Mouse (Mus musculus): ENCODE measurements around the gene Unc79.

Gene Unc79

DNA sequence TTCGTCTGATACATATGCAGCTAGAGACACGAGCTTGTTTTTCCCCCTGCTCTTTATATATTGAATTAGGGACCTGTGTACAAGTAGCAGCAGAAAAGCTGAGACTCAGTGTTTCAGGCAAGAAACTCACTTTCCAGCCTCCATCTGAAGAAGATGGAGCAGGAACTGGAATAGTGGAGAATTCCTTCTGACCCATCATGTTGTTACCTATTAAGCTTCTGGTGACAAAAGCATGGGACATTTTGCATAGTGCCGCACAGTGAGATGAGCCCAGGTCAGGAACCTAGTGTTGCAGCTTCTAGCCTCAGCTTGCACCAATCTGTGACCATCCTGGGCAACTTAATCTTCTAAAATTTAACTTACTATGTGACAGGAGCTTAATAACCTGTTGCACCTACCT is 92.7 kb downstream of the Unc79 start:
- DNase-seq (ENCODE audit: low spot score in 2 of 2): no peak

DNA sequence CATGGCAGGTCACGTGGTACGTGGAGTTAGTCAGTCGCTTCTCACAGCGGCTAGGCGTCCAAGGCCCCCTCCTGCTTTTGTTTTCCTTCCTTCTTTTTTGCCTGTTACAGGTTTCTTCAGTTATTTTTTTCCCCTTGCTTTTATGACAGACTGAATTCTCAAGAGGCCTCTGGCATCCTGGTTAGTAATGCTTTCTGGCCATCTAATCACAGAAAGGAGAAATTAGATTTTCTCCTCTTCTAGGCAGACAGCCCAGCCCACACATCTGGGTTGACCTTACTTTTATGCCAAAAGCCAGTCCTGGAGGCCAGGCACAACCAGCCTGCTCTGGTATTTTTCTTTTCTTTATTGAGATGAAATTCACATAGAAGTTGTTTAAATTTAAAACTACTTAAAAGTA is 94.1 kb downstream of the Unc79 start:
- DNase-seq (ENCODE audit: low spot score in 2 of 2): no peak

DNA sequence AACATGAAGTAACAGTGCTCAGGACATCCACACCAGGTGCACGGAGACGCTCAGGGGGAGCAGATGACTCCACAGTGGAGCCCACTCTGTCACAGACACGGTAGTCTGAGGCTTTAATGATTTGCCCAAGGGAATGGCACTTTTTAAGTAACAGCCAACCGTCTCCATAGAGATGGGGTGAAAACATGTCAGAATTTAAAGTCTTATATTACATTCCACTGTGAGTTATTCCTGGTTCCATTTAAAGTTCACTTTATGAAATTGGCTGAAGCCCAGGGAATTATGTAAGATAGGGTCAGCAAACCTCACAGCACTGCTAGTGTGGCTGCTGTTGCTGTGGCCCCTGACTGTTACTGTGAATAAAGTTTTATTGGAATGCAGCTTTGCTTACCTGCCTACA is 95.8 kb downstream of the Unc79 start:
- no peak for DNase-seq (ENCODE audit: low spot score in 2 of 2)

DNA sequence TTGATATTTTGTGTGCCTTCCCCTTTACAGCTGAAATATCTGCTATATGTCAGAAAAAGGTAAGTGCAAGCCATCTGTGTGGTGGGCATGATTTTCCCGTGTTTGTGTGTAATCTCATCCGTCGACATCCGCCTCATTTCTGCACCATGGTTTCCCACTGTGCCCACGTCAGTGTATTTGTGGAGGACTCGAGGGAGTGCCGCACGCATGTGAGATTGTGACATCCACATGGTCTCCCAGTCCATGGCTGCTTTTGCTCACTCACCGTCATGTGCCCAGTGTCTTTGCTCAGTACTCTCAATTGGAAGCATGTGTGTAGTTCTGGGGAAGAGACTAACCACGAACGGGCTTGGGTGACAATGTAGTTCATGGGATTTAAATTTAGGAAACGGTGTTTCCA is 101.2 kb downstream of the Unc79 start:
- no peak for DNase-seq (ENCODE audit: low spot score in 2 of 2)

DNA sequence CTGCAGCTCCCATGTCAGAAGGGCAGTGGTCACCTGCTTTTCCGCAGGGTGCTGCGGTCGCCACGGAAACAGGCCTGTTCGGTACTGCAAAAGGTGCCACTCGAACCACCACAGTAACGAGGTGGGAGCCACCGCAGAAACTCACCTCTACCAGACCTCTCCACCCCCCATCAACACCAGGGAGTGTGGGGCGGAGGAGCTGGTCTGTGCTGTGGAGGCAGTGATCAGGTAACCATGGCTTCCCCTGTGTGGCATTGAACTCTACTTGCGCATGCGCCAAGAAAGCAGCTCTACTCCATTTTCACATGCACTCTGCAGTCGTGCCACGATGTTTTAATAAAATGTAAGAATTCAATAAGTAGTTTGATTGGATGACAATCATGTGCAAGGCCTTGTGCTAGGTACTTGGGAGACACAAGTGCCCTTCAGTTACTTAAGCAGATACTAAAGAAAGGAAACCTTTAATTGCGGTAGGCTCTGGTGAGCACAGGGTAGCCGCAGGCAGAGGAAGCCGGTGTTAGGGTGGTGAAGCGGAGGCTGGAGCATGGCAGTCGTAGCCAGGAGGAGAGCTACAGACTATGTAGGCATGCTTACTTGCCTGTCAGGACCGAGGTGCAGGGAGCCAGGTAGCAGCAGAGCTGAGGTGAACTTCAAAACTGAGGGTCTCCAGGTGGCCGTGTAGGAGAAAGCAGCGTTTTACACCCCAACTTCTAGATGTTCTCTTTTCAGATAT is 110.8 kb downstream of the Unc79 start:
- DNase-seq (ENCODE audit: low spot score in 2 of 2): no peak

DNA sequence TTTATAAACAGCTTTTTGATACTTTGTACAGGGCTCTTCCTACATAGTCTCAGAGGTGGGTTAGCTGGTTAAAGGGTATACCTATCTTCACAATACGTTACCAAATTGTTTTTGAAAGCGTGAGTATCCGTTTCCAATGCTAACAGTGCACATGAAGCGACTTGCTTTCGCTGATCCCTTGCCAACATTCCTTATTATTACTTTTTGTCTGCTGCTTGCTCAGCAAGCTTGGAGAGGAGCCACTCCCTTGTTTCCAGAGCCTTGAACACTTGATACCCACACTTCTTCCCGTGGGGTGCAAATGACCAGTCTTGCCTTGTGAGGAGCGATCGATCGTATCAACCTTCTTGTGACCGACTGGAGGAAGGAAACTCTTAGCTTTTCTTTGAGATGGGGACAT is 112.1 kb downstream of the Unc79 start:
- DNase-seq (ENCODE audit: low spot score in 2 of 2): no peak

DNA sequence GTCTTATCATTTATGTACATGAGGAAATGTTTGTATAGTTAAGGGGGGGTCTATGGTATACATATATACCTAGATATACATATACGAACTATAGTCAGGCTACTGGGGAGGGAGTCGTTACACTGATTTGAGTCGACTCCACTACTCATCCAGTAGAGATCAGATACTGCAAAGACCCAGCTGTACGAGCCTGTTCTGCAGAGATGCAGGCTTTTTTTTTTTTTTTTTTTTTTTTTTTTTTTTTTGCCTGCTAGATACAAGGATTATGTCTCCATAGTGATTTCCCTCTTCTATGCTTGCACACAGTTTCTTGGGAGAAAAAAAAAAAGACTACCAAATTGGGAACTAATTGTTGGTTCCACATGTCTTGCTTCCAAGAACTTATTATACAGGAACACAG is 113.5 kb downstream of the Unc79 start:
- no peak for DNase-seq (ENCODE audit: low spot score in 2 of 2)

DNA sequence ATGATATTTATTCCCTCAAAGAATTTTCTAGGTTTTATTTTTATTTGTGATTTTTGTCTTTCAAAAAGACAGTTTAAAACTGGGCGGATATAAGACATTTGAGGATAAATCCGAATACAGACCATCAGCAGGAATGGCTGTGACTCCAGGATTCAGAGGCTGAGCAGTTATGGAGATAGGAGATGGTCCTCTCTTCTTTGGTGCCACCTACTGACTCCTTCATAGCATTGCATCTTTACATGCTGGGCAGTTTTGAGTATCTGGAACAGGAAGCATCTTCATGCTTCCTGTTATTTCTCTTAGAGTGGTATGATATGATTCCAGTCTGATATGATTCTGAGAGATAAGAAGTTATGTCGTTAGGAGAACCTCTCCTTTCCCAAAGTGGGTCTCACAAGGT is 116.3 kb downstream of the Unc79 start:
- peak in 1 of 2 experiments; percentile 16 for DNase-seq (ENCODE audit: low spot score in 2 of 2)

DNA sequence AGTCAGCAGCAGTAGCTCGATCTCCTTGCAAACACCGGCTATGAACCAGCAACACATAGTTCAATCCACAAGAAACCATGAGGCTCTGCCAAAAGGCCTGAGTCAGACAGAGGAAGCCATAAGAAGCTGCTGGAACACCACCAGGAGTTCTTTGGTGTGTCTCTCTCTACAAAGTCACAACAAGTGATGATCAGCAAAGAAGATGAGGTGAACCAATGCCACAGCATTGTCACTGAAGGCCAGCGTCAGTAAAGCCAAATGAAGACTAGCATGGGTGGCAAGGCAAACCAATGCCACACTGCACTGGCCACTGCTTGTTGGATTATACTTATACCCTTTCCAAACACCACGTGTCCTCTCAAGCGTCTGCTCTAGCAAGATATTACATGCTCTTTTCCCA is 119.5 kb downstream of the Unc79 start:
- DNase-seq (ENCODE audit: low spot score in 2 of 2): no peak

DNA sequence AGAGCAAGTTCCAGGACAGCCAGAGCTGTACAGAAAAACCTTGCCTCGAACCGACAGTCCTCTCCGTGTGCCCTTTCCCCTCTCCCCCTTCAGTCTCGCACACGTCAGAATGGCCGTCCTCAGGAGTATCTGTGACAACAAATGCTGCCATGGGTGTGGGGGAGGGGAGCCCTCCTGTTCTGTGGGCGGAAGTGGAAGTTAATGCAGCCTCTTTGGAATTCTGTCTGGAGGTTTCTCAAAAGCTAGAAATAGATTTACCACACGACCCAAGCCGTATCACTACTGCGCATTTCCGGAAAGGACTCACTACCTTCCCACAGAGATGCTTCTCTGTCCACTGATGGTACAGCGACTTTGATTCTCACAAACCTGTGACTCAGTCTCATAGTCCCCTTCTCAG is 120.9 kb downstream of the Unc79 start:
- no peak for DNase-seq (ENCODE audit: low spot score in 2 of 2)

DNA sequence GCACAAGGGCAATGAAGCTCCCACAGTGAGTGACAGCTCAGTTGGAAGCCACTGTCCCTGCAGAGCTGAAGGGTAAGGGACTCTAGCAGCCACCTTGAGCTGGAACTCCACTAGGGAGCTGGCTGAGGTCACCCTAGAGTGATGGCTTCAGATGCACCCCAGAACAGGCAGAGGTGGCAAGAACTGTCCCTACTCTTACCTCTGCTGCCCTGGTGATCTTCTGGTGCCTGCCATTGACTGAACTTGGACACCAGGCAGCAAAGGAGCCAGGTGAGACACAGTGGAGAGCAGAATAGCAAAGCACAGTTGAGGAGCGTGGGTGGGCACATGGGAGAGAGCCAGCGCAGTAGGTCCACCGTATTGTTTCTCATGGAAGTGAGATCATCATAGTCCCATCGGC is 125.3 kb downstream of the Unc79 start:
- no peak for DNase-seq (ENCODE audit: low spot score in 2 of 2)

DNA sequence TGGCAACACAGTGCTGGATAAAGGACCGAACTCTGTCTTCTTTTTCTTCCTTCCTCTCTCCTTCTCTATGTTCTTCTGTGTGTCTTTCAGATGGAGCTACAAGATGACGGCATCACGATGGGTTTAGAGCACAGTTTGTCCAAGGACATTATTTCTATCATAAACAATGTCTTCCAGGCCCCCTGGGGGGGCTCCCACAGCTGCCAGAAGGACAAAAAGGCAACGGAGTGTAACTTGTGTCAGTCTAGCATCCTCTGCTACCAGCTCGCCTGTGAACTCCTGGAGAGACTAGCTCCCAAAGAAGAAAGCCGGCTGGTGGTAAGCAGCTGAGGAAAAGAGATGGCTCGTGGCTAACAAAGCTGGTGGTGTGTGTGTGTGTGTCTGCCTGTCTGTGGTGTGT is 130.1 kb downstream of the Unc79 start:
- DNase-seq (ENCODE audit: low spot score in 2 of 2): no peak

DNA sequence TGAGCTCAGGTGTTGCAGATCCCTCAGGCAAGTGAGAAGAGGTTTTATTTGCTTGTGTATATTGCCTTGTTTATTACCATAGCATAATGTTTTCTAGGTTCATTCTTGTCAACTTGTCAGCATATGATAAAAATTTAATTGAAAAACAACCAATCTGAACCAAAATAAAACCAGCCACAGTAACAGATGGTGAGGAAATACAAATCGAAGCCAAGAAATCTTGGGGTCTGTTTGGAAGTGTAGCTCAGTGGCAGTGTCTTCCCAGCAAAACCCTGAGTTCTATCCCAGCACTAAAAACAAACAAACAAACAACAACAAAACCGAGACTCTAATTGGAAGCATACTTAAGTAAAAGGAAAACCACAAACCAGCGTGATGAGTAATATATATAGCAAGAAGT is 131.4 kb downstream of the Unc79 start:
- DNase-seq (ENCODE audit: low spot score in 2 of 2): no peak

DNA sequence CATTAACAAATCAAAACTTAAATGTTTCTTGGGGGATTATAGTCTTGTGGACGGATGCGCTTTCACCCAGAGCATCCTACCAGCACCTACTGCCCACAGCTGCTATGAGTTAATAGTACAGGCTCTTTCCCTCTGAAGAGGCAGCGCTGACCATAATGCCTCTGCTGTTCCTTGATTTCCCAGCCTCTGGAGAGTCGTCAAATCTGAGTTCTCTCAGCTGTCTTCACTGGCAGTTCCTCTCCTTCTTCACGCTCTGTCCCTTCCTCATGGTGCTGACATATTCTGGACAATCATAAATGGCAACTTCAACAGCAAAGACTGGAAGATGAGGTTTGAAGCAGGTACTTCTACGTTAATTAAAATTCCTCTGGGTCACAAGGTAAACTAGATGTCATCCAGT is 143.2 kb downstream of the Unc79 start:
- no peak for DNase-seq (ENCODE audit: low spot score in 2 of 2)

DNA sequence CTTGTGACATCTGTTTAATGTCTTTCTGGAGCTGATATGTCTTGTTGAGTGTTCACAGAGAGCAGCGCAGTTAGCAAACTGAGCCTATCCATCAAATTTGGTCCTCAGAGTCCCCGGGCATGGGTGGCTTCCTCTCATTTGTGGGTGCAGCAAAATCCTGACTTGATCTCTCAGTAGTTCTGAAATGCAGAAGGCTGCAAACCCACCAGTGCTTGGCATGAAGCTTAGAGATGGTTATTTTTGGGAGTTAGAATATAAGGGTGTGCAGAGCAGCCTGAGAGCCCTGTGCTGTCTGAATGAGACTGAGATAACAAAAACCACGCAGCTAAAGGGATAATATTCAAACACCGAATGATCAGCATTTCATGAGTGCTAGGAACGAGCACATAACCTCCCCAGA is 146.5 kb downstream of the Unc79 start:
- DNase-seq (ENCODE audit: low spot score in 2 of 2): no peak

DNA sequence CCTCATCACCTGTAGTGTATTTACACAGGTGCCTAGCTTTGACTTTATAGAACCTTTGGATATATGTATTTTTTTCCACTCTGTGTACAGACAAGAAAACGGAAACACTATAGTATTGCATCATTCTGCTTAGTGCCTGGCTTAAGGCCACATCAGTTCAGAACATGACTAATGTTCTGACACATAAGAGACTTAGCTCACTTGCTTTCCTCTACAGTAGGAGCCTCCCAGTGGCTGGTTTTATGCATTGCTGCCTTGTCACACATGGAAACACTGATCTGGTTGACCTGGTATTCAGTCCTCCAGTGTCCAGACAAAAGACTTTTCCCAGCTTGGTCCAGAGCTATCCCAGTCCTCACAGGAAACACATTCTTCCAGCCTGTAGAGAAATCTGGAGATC is 150.5 kb downstream of the Unc79 start:
- DNase-seq (ENCODE audit: low spot score in 2 of 2): no peak

DNA sequence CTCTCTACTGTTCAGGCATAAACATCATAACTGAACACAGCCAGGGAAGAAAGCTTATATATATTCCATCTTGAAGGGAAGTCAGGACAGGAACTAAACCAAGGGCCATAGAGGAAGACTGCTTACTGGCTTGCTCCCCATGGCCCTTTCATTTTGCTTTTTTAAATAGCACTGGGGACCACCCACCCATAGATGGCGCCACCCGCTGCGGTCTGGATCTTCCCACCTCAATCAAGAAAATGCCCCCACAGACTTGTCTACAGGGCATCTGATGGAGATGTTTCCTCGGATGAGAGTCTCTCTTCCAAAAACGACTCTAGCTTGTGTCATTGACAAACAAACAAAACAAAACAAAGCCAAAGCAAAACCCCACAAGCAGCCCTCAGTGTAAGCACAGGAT is 151.4 kb downstream of the Unc79 start:
- DNase-seq (ENCODE audit: low spot score in 2 of 2): peak in 1 of 2 experiments; percentile 16

DNA sequence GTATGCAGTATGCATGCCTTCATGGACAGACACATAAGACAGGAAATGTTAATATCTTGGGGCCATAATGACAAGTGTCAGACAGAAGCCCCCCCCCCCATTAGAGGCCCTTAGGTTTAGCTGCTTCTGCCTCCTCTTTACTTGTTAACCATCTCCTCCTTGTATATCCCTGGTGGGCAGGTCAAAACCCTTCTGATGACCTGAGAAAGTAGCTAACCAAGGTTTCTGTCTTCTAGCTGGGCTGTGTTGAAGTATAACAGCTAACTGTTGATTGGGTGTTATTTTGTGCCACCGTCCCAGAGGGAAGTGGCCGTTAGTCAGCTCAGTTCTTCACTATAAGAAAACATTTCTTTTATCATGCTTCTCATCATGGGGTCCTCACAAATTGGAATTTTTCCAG is 154.4 kb downstream of the Unc79 start:
- DNase-seq (ENCODE audit: low spot score in 2 of 2): no peak

DNA sequence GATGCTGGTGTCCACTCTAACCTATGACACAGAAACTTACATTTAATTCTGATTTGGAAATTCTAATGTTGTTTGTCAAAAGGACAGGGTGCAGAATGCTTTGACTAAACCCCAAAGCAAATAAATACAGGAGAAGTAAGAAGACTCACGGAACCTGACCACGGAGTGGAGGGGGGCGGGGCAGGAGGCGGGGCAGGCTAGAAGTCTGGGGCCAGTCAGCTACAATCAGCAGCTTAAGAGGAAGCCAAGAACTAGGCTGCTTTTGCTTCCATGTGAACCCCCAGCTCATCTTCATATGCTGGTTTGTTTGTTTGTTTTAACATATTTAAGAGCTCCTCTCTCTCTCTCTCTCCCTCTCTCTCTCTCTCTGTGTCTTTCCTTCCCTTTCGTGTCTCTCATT is 154.9 kb downstream of the Unc79 start:
- no peak for DNase-seq (ENCODE audit: low spot score in 2 of 2)

DNA sequence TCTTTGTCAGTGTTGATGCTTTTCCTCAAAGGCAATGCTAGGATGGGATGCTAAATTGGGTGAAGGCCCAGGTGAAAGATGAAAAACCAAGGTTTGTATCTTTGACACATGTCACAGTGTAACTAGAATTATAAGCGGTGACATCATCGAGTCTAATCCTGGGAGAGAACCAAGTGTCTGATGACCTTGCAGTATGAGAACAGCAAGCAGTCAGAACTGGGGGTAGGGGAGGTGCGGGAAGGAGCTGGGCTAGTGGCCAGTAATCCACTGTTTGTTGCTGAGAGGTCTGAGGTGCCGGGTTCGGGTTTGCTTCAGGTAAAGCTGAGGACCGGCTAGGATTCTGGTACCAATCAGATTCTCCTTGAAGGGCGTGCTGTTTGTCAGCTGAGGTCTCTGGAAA is 160.6 kb downstream of the Unc79 start:
- no peak for DNase-seq (ENCODE audit: low spot score in 2 of 2)

DNA sequence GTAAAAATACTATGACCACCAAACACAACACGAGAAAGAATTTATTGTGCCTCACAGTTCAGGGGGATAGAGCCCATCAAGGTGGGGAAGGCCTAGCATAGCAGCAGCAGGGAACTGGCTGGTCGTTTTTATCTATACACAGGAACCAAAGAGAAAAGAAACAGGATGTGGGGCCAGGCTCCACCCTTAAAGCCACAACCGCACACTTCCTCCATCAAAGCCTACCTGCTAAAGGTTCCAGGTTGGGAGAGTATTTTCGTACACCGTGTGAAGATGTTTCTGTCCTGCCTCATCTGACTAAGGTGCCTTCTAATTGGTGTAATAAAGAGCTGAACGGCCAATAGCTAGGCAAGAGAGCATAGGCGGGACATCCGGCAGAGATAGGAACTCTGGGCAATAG is 168.0 kb downstream of the Unc79 start:
- no peak for DNase-seq (ENCODE audit: low spot score in 2 of 2)

DNA sequence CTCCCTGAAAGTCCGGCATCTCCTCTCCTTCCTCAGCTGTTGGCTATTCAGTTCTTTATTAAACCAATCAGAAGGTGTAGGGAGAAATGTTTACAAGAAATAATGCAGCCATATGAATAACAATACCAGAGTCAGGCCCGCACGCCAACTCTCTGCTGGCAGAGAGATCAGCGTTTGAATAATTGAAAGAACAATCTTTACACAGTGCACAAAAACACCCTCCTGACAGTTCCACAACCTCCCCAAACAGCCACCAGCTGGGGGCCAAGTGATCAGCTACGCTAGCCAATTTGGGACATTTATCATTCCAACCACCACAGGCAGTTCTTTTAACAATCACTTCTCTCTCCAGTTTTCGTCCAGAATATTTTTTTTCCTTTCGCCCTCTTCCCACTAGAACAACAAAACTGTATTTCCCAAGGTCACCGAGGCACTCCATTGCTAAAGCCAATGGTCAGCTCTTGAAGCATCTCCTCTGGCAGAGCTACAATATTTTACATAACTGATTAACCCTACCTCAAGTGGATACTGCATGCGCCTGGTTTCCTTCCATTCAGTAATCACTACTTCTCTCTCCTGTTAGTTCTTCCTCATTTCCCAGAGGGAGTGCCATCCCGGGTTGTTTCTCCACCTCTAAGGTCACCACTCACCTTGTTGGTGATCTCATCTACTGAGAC is 169.0 kb downstream of the Unc79 start:
- no peak for DNase-seq (ENCODE audit: low spot score in 2 of 2)

DNA sequence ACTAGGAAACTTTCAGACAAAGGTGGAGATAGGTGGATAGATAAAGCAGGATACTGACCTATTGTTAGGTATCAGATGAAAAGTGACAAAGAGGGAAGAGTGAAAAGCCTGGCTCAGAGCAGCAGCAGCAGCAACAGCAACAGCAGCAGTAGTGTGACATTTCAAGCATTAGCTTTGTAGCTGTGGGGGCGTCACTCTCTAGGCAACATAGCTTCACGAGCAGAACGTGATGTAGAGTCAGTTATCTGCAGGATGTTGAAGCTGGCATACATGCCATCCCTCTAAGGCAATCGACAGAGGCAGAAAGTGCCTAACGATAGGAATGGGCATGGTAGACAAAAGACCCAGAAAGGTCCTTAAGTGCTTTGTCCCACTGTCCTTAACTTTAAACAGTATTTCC is 173.3 kb downstream of the Unc79 start:
- DNase-seq (ENCODE audit: low spot score in 2 of 2): no peak

DNA sequence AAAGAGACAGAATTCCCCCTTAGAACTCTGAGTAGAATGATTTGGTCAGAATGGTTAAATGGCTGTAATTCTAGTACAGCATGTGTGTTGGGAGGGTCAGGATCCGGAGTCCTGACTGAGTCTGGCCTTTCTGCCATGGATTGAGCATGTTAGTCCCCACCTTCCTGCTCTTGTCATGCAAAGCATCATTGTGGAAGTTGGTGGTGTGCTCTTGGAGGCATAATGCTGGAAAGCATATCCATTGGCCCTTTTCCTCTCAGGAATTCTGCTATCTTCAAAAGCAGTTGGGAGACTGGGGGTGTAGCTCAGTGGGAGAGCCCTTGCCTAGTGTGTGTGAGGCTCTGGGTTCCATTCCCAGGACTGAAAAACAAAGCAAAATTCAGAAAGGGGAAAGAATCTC is 175.2 kb downstream of the Unc79 start:
- DNase-seq (ENCODE audit: low spot score in 2 of 2): no peak
